Mouse (Mus musculus): ENCODE measurements at regions not wholly inside any gene's neighbourhood (a gene's known extent, or its start where the extent isn't known, plus 50 kb on each side); places are given as distances from the start of the nearest gene placed in this dataset.

DNA sequence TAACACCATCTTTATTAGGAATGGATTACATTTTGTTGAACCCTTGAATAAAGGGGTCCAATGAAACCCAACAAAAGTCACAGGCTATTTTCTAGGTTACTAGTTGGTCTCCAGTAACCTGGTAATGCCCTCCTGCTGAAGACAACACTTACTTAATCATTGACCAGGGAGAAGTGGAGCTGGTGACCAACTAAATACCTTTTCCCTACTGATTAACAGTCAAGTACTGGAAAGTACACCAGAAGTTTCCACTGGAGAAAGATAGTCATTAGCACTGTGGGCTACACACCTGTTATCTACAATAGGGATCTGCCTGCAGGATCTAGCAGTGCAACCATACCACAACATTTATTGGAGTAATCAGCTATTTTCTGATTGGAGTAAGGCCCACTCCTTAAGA lies 718.7 kb downstream of the Trhde start:
- Histone ChIP-seq H3K36me3 (ENCODE audit: control insufficient read depth, insufficient read depth, low read length) (no peaks in the 10 kb centered on the region), H3K9ac (ENCODE audit: low read length) (no peak overlapping the region), H3K4me2 (ENCODE audit: low read length) (no peak overlapping the region), H3K27ac (ENCODE audit: low read depth, low read length) (no peak overlapping the region), H3K4me3 (ENCODE audit: low read depth, low read length) (no peak overlapping the region), H3K4me1 (ENCODE audit: control insufficient read depth, insufficient read depth, low read length) (no peaks in the 10 kb centered on the region), H3K9me3 (replicated peaks; ENCODE audit: control insufficient read depth, low read length) (no peaks in the 10 kb centered on the region), H3K27me3 (replicated peaks; ENCODE audit: control insufficient read depth, insufficient read depth, low read length) (no peaks in the 10 kb centered on the region)
- DNase-seq (ENCODE audit: low spot score), result no peak
- no peak for ATAC-seq

DNA sequence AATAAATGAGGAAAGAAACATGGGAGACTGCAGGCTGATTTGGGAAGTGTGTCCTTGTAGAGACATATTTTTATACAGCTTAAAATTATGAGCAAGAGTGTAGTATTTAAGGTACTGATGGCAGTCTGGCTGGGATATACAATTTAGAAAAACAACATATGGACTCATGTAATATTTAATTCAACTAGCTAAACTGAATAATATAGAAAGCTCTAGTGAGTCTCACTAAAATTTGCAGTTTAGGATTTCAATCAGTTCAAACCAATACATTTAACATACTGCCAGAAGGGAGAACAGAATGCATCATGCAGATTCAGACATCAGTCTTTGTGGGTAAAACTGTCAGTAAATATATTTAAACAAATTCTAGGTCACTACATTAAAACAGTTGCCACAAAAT lies 760.1 kb downstream of the Trhde start:
- Histone ChIP-seq H3K27me3 (replicated peaks; ENCODE audit: control insufficient read depth, insufficient read depth, low read length) (no peaks in the 10 kb centered on the region), H3K4me1 (ENCODE audit: control insufficient read depth, insufficient read depth, low read length) (no peaks in the 10 kb centered on the region), H3K9me3 (replicated peaks; ENCODE audit: control insufficient read depth, low read length) (no peaks in the 10 kb centered on the region), H3K4me3 (ENCODE audit: low read depth, low read length) (no peak overlapping the region), H3K4me2 (ENCODE audit: low read length) (no peak overlapping the region), H3K9ac (ENCODE audit: low read length) (no peak overlapping the region), H3K27ac (ENCODE audit: low read depth, low read length) (no peak overlapping the region), H3K36me3 (ENCODE audit: control insufficient read depth, insufficient read depth, low read length) (no peaks in the 10 kb centered on the region)
- ATAC-seq (no peak), DNase-seq (ENCODE audit: low spot score) (peak; percentile 56)

DNA sequence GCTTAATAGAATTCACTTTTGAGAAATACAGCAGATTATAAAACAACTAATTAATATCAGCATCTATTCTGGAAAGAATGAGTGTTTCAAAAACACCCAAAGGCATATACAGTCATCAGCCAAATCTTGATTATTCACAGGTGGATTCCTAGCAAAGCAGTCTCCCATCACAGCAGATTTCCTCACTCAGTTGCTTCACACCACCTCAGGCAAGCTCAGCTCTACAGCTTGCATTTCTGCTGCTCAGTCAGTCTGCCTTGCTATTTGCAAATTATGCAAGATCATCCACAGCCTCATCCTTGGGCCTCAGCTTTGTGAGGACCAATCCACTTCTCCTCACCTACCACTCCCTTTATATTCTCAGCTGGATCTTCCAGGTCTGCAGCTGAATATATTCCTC lies 788.7 kb downstream of the Trhde start:
- Histone ChIP-seq H3K4me3 (ENCODE audit: low read depth, low read length) (no peak overlapping the region), H3K27ac (ENCODE audit: low read depth, low read length) (no peak overlapping the region), H3K36me3 (ENCODE audit: control insufficient read depth, insufficient read depth, low read length) (no peaks in the 10 kb centered on the region), H3K4me2 (ENCODE audit: low read length) (no peak overlapping the region), H3K4me1 (ENCODE audit: control insufficient read depth, insufficient read depth, low read length) (no peaks in the 10 kb centered on the region), H3K9me3 (replicated peaks; ENCODE audit: control insufficient read depth, low read length) (no peaks in the 10 kb centered on the region), H3K9ac (ENCODE audit: low read length) (no peak overlapping the region), H3K27me3 (replicated peaks; ENCODE audit: control insufficient read depth, insufficient read depth, low read length) (no peaks in the 10 kb centered on the region)
- ATAC-seq, result no peak
- DNase-seq (ENCODE audit: low spot score), result no peak

DNA sequence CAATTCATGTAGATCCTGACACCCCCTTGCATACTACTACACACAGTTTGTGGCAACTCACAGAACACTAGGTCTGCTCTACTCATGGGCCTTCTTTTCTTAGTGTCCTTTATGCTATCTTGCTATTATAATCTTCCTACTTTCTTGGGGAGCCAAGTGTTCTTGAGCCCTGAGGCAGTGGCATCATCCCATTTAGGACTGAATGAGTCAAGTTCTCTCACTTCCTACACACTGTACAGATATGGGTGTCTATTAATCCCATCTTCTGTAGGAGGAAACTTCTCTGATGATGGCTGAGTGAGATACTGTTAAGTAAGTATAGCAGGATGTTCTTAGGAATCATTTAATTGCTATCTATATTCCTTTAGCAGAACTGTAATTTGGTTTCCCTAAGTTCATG lies 816.7 kb downstream of the Trhde start:
- Histone ChIP-seq H3K27me3 (replicated peaks; ENCODE audit: control insufficient read depth, insufficient read depth, low read length) (no peaks in the 10 kb centered on the region), H3K27ac (ENCODE audit: low read depth, low read length) (no peak overlapping the region), H3K36me3 (ENCODE audit: control insufficient read depth, insufficient read depth, low read length) (no peaks in the 10 kb centered on the region), H3K4me1 (ENCODE audit: control insufficient read depth, insufficient read depth, low read length) (no peaks in the 10 kb centered on the region), H3K9me3 (replicated peaks; ENCODE audit: control insufficient read depth, low read length) (no peaks in the 10 kb centered on the region), H3K4me3 (ENCODE audit: low read depth, low read length) (no peak overlapping the region), H3K9ac (ENCODE audit: low read length) (no peak overlapping the region), H3K4me2 (ENCODE audit: low read length) (no peak overlapping the region)
- no peak for ATAC-seq
- no peak for DNase-seq (ENCODE audit: low spot score)

GRCm38 (mm10) chr10:113972826-113973225 lies 829.3 kb downstream of the Trhde start:
- H3K9me3 ChIP-seq (replicated peaks; ENCODE audit: control insufficient read depth, low read length), result no peaks in the 10 kb centered on the region
- 75% methylated on average over 6 of the region's 6 CpGs for WGBS
- DNase-seq (ENCODE audit: low spot score), result no peak
- H3K36me3 ChIP-seq (ENCODE audit: control insufficient read depth, insufficient read depth, low read length), result no peaks in the 10 kb centered on the region
- ATAC-seq, result no peak
- H3K27ac ChIP-seq (ENCODE audit: low read depth, low read length), result no peak overlapping the region
- no peak overlapping the region for H3K4me2 ChIP-seq (ENCODE audit: low read length)
- H3K4me1 ChIP-seq (ENCODE audit: control insufficient read depth, insufficient read depth, low read length), result no peaks in the 10 kb centered on the region
- no peak overlapping the region for H3K4me3 ChIP-seq (ENCODE audit: low read depth, low read length)
- H3K9ac ChIP-seq (ENCODE audit: low read length), result no peak overlapping the region
- no peaks in the 10 kb centered on the region for H3K27me3 ChIP-seq (replicated peaks; ENCODE audit: control insufficient read depth, insufficient read depth, low read length)

DNA sequence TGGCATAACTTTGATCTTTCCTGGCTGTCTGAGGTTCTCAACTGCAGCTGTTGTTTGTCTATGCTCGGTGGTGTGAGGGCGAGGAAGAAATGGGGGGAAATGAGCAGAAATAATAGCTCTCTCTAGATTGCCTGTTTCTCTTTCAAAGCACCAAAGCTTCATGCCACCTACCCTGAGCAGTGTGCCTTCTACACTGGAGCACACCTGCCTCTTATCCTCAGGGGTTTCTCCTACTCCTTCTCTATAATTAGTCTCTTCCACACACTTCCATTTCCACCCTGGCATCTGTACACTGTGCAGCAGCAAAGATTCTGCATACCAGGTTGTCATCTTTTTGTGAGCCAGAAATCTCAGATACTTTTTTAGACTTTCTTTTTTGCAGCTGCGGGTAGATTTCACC lies 855.3 kb downstream of the Trhde start:
- Histone ChIP-seq H3K9me3 (replicated peaks; ENCODE audit: control insufficient read depth, low read length) (no peaks in the 10 kb centered on the region), H3K4me3 (ENCODE audit: low read depth, low read length) (no peak overlapping the region), H3K27ac (ENCODE audit: low read depth, low read length) (no peak overlapping the region), H3K4me2 (ENCODE audit: low read length) (no peak overlapping the region), H3K27me3 (replicated peaks; ENCODE audit: control insufficient read depth, insufficient read depth, low read length) (no peaks in the 10 kb centered on the region), H3K9ac (ENCODE audit: low read length) (no peak overlapping the region), H3K4me1 (ENCODE audit: control insufficient read depth, insufficient read depth, low read length) (no peaks in the 10 kb centered on the region), H3K36me3 (ENCODE audit: control insufficient read depth, insufficient read depth, low read length) (no peaks in the 10 kb centered on the region)
- WGBS, result 53% methylated on average over 3 of the region's 3 CpGs
- no peak for ATAC-seq
- no peak for DNase-seq (ENCODE audit: low spot score)

- no peak overlapping the region for H3K4me3 ChIP-seq (ENCODE audit: low read depth, low read length)
- ATAC-seq (no peak; the same call in 1 of the 2 replicates), DNase-seq (ENCODE audit: low spot score) (peak; percentile 36)
- WGBS, result 47% methylated on average over 6 of the region's 6 CpGs
- H3K36me3 ChIP-seq (ENCODE audit: control insufficient read depth, insufficient read depth, low read length), result no peaks in the 10 kb centered on the region
- H3K4me2 ChIP-seq (ENCODE audit: low read length), result no peak overlapping the region
- no peaks in the 10 kb centered on the region for H3K27me3 ChIP-seq (replicated peaks; ENCODE audit: control insufficient read depth, insufficient read depth, low read length)
- no peak overlapping the region for H3K27ac ChIP-seq (ENCODE audit: low read depth, low read length)
- H3K9ac ChIP-seq (ENCODE audit: low read length), result no peak overlapping the region
- H3K4me1 ChIP-seq (ENCODE audit: control insufficient read depth, insufficient read depth, low read length), result peaks cover 5% of the 10 kb centered on the region; the same call in 1 of the 2 replicates
- no peaks in the 10 kb centered on the region for H3K9me3 ChIP-seq (replicated peaks; ENCODE audit: control insufficient read depth, low read length)
Measured at GRCm38 (mm10) chr10:113939524-113939923, 862.6 kb downstream of the Trhde start.

- no peaks in the 10 kb centered on the region for H3K4me1 ChIP-seq (ENCODE audit: control insufficient read depth, insufficient read depth, low read length)
- WGBS, result 71% methylated on average over 6 of the region's 6 CpGs
- no peak overlapping the region for H3K27ac ChIP-seq (ENCODE audit: low read depth, low read length)
- H3K4me2 ChIP-seq (ENCODE audit: low read length), result no peak overlapping the region
- H3K4me3 ChIP-seq (ENCODE audit: low read depth, low read length), result no peak overlapping the region
- no peak for DNase-seq (ENCODE audit: low spot score)
- no peak overlapping the region for H3K9ac ChIP-seq (ENCODE audit: low read length)
- H3K27me3 ChIP-seq (replicated peaks; ENCODE audit: control insufficient read depth, insufficient read depth, low read length), result no peaks in the 10 kb centered on the region
- no peaks in the 10 kb centered on the region for H3K36me3 ChIP-seq (ENCODE audit: control insufficient read depth, insufficient read depth, low read length)
- ATAC-seq, result no peak
- no peaks in the 10 kb centered on the region for H3K9me3 ChIP-seq (replicated peaks; ENCODE audit: control insufficient read depth, low read length)
Measured at GRCm38 (mm10) chr10:113930201-113930790, 871.8 kb downstream of the Trhde start.

- DNase-seq (ENCODE audit: low spot score) (peak; percentile 55), ATAC-seq (peak; percentile 69; the same call in 1 of the 2 replicates)
- Histone ChIP-seq H3K27me3 (replicated peaks; ENCODE audit: control insufficient read depth, insufficient read depth, low read length) (no peaks in the 10 kb centered on the region), H3K36me3 (ENCODE audit: control insufficient read depth, insufficient read depth, low read length) (no peaks in the 10 kb centered on the region), H3K27ac (ENCODE audit: low read depth, low read length) (no peak overlapping the region), H3K4me1 (ENCODE audit: control insufficient read depth, insufficient read depth, low read length) (no peaks in the 10 kb centered on the region), H3K4me3 (ENCODE audit: low read depth, low read length) (no peak overlapping the region), H3K9me3 (replicated peaks; ENCODE audit: control insufficient read depth, low read length) (no peaks in the 10 kb centered on the region), H3K4me2 (ENCODE audit: low read length) (no peak overlapping the region), H3K9ac (ENCODE audit: low read length) (no peak overlapping the region)
- 35% methylated on average over 3 of the region's 3 CpGs for WGBS
Measured at GRCm38 (mm10) chr10:113916705-113917104, 885.4 kb downstream of the Trhde start.
